Mouse (Mus musculus): ENCODE measurements around the gene Susd2.

- TF ChIP-seq CTCF (conservative IDR thresholded peaks at IDR 0.05 in 1 of 2, IDR thresholded peaks at IDR 0.05 in 1 of 2; ENCODE audit: low read depth in 2 of 2, low read length in 2 of 2) (no peak), POLR2A (IDR thresholded peaks at IDR 0.05; ENCODE audit: low read depth, low read length) (no peak), E2F4 (IDR thresholded peaks at IDR 0.05; ENCODE audit: insufficient replicate concordance, low read depth, low read length) (no peak), ZKSCAN1 (IDR thresholded peaks at IDR 0.05; ENCODE audit: borderline replicate concordance, low read depth, low read length) (no peak)
Observed at GRCm38 (mm10) chr10:75664673-75665270, 21.0 kb upstream of the Susd2 start.

Measured in CH12.LX (cell line).